Mouse (Mus musculus) naive thymus-derived CD4-positive, alpha-beta T cell, adult 5 months (primary cell): ENCODE results near the gene Ctf2. TPM values are rescaled to one million over a fixed set of nuclear protein-coding genes. Genes with fewer than 3 reads are reported as not detected.

Source experiments
- polyA plus RNA-seq: library from polyadenylated mRNA; unstranded; fragments of 100-300 nt; shearing (Covaris generic); gene quantifications from one replicate; pipeline ENCODE4 v1.2.1, GENCODE M21; 2017

Gene Ctf2
- polyA plus RNA-seq: not detected

DNA sequence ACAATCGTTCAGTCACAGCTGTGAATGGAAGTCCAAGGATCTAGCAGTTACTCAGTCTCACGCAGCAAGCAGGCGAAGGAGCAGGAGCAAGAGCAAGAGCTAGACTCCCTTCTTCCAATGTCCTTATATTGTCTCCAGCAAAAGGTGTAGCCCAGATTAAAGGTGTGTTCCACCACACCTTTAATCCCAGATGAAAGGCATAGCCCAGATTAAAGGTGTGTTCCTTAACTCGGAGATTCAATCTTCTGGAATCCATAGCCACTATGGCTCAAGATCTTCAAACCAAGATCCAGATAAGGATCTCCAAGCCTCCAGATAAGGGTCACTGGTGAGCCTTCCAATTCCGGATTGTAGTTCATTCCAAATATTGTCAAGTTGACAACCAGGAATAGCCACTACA is at the start of gene Ctf2:
Gene Ctf2 (minus strand): TSS at position 101 of the 400 bp plus-strand sequence.

DNA sequence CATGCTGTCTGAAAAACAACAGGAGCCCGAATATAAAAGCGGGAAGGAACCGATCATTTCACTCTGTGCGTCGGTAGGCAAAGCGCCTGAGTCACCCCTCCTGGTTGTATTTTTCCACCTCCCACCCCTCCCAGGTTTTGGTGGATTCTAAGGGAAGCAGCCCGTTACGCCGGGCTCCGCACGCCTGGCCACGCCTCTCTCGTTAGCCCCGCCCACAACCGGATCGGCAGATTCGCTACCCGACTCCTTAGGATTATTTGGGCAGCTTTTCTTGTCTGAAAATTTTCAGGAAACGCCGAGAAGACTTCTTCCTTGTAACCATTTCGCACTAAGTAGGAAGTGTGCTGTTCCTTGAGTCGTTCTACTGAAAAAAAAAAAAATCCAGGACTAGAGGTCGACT is 44.5 kb upstream of the Ctf2 start, which contains the start of gene Setd1a:
Gene Setd1a (plus strand): TSS at position 245 of the 400 bp plus-strand sequence.

DNA sequence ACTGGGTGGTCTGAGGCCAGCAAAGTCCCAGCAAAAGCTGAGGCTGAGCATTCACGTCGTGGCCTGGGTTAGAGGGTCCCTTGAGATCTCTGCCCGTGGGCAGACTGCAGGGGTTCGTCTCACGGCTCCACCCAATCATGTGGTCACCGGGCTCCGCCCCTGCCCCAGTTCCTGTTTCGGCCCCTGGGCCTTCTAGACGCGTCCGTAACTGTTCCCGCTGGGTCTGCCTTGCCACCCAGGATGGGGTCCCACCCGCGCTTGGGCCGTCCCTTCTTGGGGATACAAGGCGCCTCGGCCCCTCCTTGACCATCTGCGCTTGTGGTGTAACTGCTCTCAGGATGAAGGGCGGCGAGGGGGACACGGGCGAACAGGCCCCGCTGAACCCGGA is 37.7 kb upstream of the Ctf2 start, which contains the start of gene Orai3:
Gene Orai3 (plus strand): TSS at position 165 of the 388 bp plus-strand sequence.

DNA sequence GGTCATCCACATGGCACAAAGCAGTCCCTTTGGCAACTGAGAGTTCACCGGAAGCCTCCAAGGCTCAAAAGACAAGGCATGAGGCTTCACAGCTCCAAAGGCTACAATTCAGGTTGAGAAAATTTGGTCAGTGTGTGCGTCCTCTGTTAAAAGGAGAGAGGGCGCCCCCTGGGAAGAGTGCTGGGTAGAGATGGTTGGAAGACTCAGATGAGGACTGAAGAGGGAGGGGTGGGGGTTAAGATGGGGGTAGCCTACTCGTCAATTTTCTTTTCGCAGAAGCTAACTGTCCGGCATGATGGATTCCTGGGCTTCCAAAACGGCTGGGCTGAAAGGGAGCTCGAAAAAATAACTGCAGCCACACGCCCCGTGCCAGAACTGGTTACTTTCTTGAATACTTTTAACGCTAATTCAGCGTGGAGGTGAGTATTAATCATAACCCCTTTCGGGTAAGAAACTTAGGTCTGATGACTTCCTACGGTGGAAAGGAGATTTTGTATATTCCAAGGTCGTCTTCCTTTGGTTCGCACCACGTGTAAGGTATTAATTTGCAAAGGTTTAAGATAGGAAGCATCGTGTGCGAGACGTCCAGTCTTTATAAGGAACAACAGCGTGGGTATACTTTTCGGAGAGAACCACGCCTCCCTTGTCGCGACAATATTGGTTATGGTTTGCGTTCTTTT is 12.5 kb upstream of the Ctf2 start, which contains the start of gene Fbxl19:
Gene Fbxl19 (plus strand): TSS at position 178 of the 680 bp plus-strand sequence.

DNA sequence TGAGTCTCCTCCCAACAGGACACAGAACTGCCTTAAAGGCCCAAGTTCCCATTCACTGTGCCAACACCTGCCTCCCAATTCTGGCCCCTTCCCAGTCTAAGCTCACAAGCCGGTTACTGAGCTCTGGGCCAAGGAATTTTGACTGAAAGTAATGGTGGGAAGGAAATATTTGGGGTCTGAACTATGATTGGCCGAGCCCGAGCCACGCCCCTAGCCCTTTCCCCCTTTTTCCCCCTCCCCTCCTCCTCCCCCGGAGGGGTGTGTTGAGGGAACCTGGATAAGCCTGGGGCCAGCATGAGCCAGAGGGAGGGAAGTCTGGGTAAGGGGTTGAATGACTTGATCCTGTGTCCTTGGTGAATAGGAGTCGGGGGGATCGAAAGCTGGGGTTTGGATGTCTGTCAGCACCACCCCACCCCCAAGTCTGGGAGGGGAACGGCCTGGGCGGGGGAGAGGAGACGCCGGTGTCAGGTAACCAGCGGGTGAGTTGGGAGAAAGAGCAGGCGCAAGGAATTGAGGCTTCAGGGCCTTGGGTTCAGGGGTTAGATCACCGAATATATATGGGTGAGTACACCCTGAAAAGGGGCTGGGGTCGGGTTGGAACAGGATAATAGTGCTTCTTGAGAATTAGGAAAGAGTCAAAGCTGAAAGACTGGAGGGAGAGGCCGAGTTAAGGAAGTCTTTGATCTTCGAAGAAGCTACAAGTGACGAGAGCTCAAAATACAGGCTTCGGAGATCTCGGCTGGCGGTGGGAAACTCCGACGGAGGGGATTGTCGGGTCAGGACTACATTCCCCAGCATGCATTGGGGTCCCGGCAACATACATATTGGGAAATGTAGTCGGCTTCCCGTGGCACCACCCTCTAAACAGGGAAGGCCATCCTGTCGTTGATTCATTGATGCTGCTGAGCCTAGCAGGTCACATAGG is 19.2 kb downstream of the Ctf2 start, which contains the start of gene Ctf1:
Gene Ctf1 (plus strand): TSS at position 276 of the 925 bp plus-strand sequence.

DNA sequence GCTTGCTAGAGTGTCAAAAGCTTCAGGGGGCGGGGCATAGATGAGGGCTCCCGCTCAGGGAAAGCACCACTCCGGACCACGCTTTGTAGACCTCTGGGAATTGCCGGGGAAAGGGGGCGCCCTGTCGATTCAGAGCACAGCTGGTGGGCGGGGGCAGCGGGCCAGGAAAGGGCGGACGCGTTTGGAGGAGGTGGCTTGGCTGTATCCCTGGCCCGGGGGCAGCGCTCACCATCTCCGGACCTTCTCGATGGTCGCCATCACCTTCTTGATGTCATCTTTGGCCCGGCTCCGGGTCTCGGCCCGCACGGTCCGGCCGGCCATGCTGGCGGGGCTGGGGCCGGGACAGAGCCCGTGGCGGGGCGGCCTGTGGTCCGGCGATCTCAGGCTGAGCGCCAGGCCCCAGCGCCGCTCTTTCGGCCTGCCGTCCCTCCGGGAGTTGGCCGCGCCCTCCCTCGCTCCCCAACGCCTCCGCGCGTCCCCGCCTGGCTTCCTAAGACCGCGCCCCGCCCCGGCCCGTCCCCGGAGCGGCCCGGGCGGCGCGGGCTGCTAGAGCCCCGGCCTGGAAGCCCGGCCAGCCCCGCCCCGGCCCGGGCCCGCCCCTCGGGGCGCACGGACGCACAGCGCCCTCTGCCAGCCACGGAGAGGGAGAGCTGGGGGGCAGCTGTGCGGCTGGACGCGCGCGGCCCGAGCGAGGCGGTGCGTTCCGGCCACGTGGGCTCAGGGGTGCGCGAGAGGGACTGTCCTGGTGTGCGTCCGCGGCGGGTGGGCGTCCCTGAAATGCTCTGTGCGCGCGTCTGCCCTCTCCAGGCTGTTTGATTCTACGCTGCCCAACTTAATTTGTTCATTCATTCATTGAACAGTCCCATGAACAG is 23.5 kb downstream of the Ctf2 start, which contains the start of gene Bcl7c:
Gene Bcl7c (minus strand): TSS at position 727 of the 872 bp plus-strand sequence.

Other genes with a start within 250 kb of the Ctf2 start
- gene Srcap, start 220.2 kb downstream of the Ctf2 start, polyA plus RNA-seq: 92.2 TPM
- 5.2 TPM for gene Gm42715, start 212.6 kb downstream of the Ctf2 start, polyA plus RNA-seq
- 10.2 TPM for gene Tmem265, start 170.8 kb downstream of the Ctf2 start, polyA plus RNA-seq
- gene Phkg2, start 158.8 kb downstream of the Ctf2 start, polyA plus RNA-seq: 113 TPM
- gene Ccdc189, start 143.6 kb downstream of the Ctf2 start, polyA plus RNA-seq: 0.46 TPM
- gene Rnf40, start 143.4 kb downstream of the Ctf2 start, polyA plus RNA-seq: 137 TPM
- gene Zfp629, start 116.4 kb downstream of the Ctf2 start, polyA plus RNA-seq: 0.85 TPM
- gene Bcl7c, start 23.2 kb downstream of the Ctf2 start, polyA plus RNA-seq: 35.3 TPM
- not detected for gene Ctf1, start 19.4 kb downstream of the Ctf2 start, polyA plus RNA-seq
- 0.65 TPM for gene Fbxl19, start 12.4 kb upstream of the Ctf2 start, polyA plus RNA-seq
- 3.5 TPM for gene Orai3, start 37.6 kb upstream of the Ctf2 start, polyA plus RNA-seq
- 4.3 TPM for gene Setd1a, start 44.5 kb upstream of the Ctf2 start, polyA plus RNA-seq
- gene Gm49388, start 53.4 kb upstream of the Ctf2 start, polyA plus RNA-seq: not detected
- gene Hsd3b7, start 68.4 kb upstream of the Ctf2 start, polyA plus RNA-seq: 0.75 TPM
- 122 TPM for gene Stx4a, start 92.1 kb upstream of the Ctf2 start, polyA plus RNA-seq
- not detected for gene Stx1b, start 92.4 kb upstream of the Ctf2 start, polyA plus RNA-seq
- gene Zfp646, start 144.1 kb upstream of the Ctf2 start, polyA plus RNA-seq: 30.0 TPM
- 13.1 TPM for gene Zfp668, start 144.7 kb upstream of the Ctf2 start, polyA plus RNA-seq
- 0.73 TPM for gene Prss53, start 158.8 kb upstream of the Ctf2 start, polyA plus RNA-seq
- gene Gm21974, start 163.3 kb upstream of the Ctf2 start, polyA plus RNA-seq: not detected
- gene Vkorc1, start 163.5 kb upstream of the Ctf2 start, polyA plus RNA-seq: 33.6 TPM
- gene Bckdk, start 171.9 kb upstream of the Ctf2 start, polyA plus RNA-seq: 37.3 TPM
- 39.5 TPM for gene Kat8, start 180.3 kb upstream of the Ctf2 start, polyA plus RNA-seq
- not detected for gene Prss8, start 197.9 kb upstream of the Ctf2 start, polyA plus RNA-seq
- 1.7 TPM for gene Prss36, start 214.6 kb upstream of the Ctf2 start, polyA plus RNA-seq
- gene Fus, start 235.3 kb upstream of the Ctf2 start, polyA plus RNA-seq: 242 TPM